Mouse (Mus musculus): ENCODE results near the gene 9330161L09Rik. TPM values are rescaled to one million over a fixed set of nuclear protein-coding genes. Genes with fewer than 3 reads are reported as not detected.

Gene 9330161L09Rik
- total RNA-seq, 2 experiments from 2014 or later: 3.4 to 3.8 TPM

DNA sequence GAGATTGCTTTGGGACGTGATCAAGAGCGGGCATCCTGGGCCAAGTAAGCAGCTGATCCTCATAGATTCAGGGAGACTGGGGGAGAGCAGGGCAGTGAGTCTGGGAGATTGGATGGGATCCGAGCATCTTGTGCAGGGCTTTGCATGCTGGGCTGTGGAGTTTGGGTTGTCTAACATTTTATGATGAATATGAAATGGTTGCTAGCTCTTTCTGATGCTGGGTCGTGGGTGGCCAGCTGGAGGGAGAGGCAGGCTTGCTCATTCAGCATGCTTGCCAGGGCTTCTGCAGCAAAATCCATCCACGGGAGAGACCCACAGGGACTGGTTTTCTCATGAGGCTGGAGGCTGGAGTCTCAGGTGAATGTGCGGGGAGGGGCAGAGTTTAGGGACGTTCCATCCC, 16.5 kb downstream of the 9330161L09Rik start:
- ATAC-seq (replicated peaks; ENCODE audit: low FRiP score, poor library complexity, severe bottlenecking): no peak

DNA sequence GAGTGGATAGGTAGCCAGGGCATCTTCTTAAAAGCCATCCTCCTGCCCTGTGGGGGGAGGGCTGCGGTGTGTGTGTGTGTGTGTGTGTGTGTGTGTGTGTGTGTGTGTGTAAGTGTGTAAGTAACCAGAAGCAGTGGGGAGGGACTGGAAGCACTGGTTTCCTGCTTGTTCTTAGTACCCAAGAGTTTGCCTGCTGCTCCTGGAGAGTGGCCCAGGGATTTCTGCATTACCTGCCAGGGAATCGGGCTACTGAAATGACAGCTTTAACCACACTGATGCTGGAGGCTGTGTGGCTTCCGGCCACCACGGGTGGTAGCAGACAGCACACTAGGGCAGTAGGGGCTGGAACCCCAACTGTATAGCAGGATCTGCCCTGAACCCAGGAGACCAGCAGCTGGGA, 17.6 kb downstream of the 9330161L09Rik start:
- ATAC-seq (replicated peaks; ENCODE audit: low FRiP score, poor library complexity, severe bottlenecking): no peak

DNA sequence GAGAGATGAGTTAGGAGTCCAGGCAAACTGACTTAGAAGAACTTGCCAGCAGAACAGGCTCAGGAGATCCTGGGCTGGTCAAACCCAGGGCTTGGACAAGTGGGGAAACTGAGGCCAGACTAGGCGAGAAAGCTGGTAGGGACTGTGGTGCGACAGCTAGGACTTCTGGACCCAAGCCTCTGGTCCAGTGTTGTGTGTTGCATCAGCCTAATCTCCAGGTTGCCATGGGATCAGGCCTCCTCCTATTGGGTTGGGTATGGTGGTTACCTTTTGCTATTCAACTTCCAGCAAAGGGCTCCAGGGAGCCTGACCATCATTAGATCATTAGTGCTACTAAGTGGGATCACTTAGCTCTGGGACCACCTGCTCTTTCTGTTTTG, 18.3 kb downstream of the 9330161L09Rik start:
- peak; percentile 57 for ATAC-seq (replicated peaks; ENCODE audit: low FRiP score, poor library complexity, severe bottlenecking)

DNA sequence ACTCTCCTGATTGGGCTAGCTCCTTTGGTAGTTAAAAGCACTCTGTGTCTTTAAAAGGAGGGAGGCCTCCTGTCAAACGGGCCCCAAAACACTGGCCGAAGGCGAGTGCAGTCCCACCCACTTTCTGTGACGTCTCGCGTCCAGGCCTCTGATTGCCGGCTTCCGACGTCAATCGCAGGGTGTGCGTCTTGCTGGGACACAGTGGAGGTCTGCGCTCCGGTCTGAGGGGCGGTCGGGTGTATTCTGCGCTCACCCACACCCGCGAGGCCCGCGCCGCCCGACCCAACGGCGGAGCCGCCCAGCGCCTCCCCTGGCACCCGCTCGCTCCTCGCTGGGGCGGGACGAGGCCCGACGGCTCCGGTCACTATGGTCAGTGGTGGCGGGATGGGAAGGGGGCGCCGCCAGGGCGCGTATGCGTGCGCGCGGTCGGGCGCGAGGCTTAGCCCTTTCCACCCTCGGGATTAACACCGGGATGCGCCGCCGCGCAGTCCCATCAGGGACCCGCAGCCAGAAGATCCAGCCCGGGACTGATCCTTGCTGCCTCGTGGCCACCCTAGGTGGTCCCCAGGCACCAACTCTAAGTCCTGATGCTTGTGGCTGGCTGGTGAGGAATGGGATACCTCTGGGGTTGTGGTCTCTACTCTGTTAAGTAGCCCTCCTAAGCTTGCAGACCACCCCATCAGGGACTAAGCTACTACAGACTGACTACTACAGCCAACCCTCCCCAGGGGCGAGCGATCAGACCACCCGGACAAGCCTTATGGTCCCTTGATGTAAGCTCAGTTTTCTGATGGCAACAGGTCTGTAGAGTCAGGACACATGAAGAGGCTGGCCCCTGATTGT, 18.9 kb downstream of the 9330161L09Rik start, which contains the start of gene Otub2:
Gene Otub2 (plus strand): TSS at position 178 of the 843 bp plus-strand sequence.
- ATAC-seq (replicated peaks; ENCODE audit: low FRiP score, poor library complexity, severe bottlenecking): peak; percentile 90

DNA sequence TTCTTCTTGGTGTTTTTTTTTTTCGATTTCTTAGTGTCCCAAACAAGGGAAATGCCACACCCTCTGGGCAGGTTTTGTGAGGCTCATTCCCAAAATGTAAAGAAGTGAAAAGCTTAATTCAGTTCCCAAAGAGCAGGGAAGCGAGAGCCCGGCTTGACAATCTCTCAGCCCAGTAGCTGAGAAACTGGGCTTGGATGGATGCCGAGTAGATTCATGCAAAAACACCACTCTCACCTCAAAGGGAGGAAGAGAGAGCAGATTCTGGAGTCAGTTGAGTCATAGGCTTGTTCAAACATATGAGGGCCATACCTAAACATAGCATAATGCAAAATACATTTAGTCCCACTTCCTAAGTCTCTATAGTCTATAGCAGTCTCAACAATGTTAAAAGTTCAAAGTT, 27.4 kb downstream of the 9330161L09Rik start:
- ATAC-seq (replicated peaks; ENCODE audit: low FRiP score, poor library complexity, severe bottlenecking): no peak

DNA sequence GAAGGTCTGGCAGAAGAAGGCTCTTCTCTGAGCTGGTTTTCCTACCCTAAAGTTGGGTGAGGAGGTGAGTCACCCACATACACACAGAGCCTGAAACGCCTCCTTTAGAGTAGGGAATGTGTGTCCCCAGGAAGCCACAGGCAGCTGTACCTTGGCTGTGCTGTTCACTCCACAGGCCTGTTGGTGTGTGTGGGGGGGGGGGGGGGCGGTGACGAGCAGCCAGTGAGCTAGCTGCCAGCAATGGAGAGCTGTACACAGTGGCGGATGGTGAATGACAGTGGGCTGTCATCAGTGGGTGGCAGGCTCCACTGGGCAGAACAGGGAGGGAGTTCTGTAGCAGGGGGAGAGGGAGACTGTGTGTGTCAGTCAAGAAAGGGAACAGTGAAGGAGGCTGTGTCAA, 30.8 kb downstream of the 9330161L09Rik start:
- no peak for ATAC-seq (replicated peaks; ENCODE audit: low FRiP score, poor library complexity, severe bottlenecking)

DNA sequence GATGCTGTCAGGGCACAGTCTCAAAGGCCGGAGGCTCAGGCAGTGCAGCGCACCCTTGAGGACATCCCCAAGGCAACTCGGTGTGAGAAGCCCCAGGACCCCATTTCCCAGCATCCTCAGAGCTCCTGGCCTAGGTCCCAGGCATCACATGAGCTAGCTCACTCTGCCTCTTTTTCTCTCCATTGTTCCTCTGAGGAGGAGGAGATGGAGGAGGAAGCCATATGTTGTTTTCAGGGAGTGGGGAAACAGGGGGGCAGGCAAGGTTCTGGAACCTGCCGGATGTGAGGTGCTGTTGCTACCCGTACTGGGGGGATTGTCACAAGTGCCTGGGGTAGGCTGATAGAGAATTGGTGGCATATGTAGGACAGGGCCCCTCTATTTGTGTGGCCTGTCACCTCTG, 31.5 kb downstream of the 9330161L09Rik start:
- no peak for ATAC-seq (replicated peaks; ENCODE audit: low FRiP score, poor library complexity, severe bottlenecking)

DNA sequence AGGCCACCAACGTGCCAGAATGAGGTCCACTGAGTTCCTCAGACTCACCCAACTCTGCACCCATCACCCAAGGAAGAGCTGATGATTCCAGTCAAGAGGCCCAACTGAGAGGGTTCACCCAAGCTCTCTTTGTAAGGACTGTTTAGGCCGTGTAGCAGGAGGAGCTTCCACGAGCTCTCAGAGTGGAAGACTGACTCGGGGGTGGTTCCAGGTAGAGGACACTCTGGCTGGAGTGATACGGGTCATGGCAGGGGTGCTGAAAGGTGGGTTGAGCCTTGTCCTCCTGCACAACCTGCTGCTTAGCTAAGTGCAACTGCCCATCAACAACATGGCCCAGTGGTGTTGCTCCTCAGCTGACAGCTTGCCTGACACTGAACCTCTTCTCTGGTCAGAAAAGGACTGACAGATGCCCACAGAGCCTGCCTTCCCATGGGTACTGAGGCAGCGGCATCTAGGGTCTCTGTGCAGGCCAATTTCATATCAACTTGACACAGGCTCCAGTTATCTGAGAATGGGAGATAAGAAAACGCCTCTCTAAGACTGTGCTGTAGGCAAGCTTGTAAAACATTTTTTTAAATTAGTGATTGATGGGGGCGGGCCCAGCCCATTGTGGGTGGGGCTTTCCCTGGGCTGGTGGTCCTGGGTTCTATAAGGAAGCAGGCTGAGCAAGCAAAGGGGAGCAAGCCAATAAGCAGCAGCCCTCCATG, 33.9 kb downstream of the 9330161L09Rik start:
- peak; percentile 51 for ATAC-seq (replicated peaks; ENCODE audit: low FRiP score, poor library complexity, severe bottlenecking)

DNA sequence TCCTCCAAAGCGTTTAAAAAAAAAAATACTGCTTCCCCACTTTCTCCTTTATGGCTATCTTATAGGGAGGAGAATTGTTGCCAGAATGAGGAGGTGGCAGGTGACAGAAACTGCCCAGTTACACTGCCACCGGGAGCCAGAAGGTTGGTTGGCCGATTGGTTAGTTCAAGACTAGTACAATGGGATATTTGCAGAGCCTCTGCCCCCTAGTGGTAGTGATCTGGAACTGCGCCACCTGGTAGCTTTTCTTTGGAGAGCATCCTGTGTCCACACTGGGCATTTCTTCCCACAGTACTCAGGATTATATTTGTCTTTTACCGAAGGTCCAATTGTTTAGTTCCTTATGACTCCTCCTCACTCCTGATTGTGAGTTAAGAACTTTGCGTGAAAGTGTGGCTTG, 35.9 kb downstream of the 9330161L09Rik start:
- ATAC-seq (replicated peaks; ENCODE audit: low FRiP score, poor library complexity, severe bottlenecking): 0 out of 2 replicates have a peak, but pooled peaks have one; percentile 41

DNA sequence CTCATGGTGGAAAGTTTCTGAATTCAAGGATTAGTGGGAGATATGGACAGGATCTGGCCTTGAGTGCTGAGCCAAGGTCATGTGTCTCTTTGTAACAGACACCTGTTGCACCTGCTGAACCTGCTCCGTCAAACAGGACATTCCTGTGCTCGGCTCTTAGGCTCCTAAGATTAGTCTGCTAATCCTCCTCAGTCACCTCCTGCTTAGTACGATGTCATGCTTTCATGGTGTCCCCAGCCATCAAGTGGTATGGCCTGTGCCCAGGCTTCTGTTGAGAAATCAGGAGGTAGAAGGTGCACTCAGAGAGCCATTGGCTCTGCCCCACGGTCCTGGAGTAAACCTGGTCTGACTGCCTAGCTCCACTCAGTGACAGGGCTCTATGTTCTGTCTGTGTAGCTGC, 36.8 kb downstream of the 9330161L09Rik start:
- ATAC-seq (replicated peaks; ENCODE audit: low FRiP score, poor library complexity, severe bottlenecking): no peak

DNA sequence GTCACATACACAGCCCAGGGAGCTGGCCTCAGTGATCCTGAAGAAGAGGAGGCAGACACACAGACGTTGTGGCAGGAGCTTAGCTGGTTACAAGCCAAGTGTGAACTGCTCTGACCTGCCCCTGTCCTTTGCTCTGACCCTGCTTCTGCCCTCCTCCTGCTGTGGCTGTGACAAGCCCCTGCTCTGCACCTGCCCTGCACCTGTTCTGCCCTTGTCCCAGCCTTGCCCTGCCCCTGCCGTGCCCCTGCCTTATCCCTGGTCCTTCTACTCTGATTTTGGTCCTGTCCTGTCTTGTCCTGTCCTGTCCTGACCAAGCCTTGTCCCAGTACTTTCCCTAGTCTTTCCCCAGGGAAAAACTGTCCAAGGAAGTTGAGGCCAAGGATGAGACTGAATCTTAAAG, 38.8 kb downstream of the 9330161L09Rik start:
- ATAC-seq (replicated peaks; ENCODE audit: low FRiP score, poor library complexity, severe bottlenecking): no peak

DNA sequence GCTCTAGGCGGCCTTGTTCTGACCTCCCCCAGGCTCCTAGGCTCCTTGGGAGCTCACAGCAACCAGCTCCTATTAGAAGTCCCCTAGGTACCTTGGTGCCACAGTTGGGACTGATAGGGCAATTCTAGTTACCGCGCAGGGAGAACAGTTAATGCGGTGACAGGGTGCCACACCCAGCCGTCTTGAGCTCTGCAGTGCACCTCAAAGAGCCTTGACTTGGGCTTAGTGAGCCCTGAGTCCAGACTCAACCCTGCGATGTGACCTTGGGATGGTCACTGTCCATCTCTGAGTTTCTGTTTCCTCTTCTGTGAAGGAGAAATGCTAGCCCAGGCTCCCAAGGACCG, 39.3 kb downstream of the 9330161L09Rik start:
- peak; percentile 64 for ATAC-seq (replicated peaks; ENCODE audit: low FRiP score, poor library complexity, severe bottlenecking)

DNA sequence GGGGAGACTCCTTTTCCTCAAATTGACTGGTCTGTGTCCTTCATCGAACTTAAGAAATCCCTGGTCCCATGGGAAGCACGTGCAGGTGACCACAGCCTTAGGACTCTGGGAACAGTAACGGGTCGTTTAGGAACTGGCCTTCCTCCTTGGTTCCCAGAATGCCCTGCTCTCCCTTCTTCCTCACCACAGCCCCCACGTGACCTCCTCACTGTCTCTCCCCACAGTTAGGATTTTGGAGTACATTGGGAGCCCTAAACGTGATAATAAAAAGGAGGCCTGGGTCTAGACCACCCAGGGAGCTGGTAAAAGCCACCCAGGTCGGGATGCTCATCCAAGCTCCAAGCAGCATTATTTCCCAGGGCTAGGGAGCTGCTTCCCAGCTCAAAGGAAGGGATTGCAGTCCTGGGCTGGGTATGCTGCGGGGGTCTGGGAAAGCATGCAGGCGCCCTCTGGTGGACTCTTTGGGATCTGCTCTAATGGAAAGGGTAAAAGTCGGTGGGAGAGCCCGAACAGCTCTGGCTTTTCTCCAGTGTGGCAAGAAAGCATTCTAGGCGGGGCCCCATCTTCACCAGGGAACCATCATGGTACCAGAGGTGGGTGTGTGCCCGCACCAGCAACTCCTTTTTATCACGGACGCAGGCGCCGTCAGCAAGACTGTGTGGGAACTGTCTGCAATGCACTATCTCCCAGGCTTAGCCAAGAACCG, 39.8 kb downstream of the 9330161L09Rik start:
- peak; percentile 66 for ATAC-seq (replicated peaks; ENCODE audit: low FRiP score, poor library complexity, severe bottlenecking)

DNA sequence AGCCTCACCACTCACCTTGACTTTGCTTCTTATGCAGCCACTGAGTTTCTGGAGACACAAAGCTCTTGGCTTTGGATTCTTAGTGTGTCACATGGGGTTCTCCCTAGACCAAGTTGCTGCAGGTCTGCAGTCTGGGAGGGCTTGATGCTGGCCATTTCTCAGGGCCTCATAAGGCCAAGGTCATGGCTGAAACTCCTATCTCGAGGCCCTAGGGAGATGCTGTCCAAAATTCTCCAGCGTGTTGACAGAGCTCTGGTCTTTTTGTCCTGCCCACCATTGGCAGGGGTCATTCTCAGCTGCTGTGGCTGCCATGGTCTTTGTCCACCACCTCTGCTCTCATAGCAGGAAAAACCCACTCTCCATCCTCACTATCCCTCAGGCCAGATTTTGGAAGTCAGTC, 40.4 kb downstream of the 9330161L09Rik start:
- no peak for ATAC-seq (replicated peaks; ENCODE audit: low FRiP score, poor library complexity, severe bottlenecking)

DNA sequence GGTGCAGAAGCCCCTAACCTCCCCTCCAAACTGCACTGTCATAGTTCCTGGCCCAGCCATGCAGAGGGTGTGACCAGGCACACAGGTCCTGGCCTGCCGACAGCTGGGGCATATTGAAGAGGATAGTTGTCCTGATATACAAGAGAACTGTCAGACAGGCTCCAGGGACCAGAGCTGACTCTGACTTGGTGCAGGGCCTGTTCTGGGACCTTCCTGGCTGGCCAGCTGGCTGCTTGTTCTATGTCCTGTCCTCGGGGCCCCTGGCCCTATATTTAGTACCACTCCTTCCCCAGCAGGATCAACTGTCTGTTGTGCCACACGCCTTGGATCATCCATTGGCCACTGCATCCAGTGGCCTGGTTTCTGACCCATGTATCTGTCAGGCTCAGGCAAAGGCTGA, 45.3 kb downstream of the 9330161L09Rik start:
- no peak for ATAC-seq (replicated peaks; ENCODE audit: low FRiP score, poor library complexity, severe bottlenecking)

DNA sequence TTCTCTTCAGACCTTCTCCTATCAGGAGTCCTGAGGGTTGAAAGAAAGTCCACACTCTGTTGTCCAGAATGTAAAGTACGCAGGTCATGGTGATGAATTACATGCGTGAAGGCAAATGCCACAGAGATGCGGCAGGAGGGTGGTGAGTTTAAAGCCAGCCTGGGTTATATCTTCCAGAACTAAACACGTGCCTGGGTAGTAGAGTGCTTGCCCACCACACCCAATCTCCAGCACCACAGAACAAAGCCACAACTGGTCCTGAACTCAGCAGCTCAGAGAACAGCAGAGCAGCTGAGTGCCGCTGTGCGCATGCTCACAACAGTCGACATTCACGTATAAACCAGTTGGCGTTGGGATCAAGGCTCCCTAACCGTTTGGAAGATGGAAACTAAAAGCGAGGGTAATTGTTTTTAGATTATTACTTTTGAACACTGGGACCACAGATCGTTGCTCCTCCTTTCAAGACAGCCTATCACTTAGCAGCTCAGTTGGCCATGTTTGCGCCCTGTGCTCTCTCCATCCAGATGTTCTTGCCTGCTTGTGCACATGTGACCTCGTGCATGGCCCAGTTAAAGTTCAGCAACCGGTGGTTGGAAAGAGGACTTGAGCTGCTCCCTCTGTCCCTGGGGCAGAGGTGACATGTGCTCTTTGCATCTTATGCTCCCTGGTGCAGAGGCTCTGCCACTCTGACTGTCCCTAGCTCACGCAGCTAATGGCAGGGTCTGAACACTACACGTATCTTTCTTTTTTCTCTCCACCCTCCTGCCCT, 45.9 kb downstream of the 9330161L09Rik start:
- no peak for ATAC-seq (replicated peaks; ENCODE audit: low FRiP score, poor library complexity, severe bottlenecking)

DNA sequence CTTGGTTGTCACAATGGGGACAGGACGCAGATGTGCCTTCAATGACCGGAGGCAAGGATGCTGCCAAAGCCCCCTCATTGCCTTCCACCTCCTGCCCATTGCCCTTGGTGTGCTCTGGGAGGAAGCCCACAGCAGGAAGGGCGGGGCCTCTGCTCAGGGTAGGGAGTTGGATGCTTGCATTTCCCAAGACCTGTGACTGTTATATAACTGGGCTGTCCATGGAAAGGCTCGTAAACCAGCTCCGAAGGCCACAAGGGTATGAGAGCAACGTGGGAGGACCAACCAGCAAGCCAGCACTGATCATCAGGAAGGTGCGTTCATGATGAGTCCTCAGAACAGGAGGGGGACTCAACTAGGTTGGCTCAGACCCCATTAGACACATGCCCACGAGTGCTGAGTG, 46.8 kb downstream of the 9330161L09Rik start:
- no peak for ATAC-seq (replicated peaks; ENCODE audit: low FRiP score, poor library complexity, severe bottlenecking)

DNA sequence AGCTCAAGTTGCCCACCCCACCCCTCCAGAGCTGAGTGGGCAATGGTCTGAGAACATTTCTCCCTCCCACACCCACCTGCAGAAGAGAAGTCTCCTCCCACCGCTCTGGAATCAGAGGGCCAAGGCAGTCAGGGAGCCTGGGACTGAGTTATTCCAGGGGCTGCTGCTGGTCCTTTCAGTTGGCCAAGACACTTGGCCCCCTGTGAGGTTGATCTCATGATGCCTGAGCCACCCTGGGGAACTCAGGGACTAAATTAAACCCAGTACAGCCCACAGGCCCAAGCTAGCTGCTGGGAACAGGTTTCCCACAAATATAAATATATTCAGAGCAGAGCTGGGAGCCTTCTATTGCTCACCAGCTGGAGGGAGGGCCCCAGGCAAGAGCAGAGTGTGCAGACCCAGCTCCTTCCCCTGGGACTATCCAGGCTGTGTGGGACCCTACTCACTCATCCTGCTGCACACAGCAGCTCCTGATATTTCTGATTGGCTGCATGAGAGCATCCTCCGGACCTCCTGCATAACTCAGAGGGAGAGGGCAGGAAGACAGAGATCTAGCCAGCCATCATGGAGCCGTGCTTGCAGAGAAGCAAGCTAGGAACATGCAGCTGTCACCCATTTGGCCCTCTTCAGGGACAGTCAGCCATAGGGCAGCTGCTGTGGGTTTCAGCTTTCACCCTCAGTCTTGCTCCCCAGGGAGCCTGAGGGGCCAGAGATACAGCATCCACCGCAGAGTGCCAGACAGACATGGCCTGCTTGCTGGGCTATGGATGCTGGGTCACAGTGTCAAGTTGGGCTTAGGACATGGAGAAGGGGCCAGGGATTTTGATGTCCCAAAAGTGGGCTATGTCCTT, 48.4 kb downstream of the 9330161L09Rik start:
- no peak for ATAC-seq (replicated peaks; ENCODE audit: low FRiP score, poor library complexity, severe bottlenecking)

DNA sequence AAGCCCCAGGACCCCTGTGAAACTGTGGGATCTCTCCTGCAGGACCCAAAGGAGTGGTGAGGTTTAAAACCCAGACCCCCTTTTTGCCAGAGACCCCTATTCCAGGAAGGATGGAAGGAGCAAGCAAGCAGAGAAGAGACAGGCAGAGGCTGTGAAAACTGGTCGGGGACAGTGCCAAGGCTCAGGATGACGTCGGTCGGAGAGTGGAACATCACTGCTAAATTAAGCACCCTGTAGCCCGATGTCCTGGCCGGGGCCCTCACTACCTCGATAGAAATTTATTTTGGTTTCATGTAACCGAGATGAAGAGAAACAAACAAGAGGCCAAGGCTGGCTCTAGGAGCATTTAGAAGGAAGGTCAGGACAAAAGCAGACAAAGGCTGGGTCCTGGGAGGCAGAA, 49.4 kb downstream of the 9330161L09Rik start:
- no peak for ATAC-seq (replicated peaks; ENCODE audit: low FRiP score, poor library complexity, severe bottlenecking)

Measured in erythroid progenitor cell, adult 5-6 weeks (primary cell).